Mouse (Mus musculus) frontal cortex, postnatal 10 days (tissue): ENCODE results near the gene Rgs11.
A peak's percentile ranks its signal among the peaks of the same experiment; 100 is the strongest.
"Not testable (repeated sequence)": the region's sequence is repeated elsewhere in the genome, so short reads cannot be mapped to it uniquely, and the experiment has no call there.

ENCODE experiments used
- DNase-seq, 2 experiments: peaks; one replicate each; pipeline ENCODE4 v3.0.0; 2022; ENCODE audit warnings: low spot score in 2 of 2, mixed read lengths in 1 of 2

Rgs11 gene

DNA sequence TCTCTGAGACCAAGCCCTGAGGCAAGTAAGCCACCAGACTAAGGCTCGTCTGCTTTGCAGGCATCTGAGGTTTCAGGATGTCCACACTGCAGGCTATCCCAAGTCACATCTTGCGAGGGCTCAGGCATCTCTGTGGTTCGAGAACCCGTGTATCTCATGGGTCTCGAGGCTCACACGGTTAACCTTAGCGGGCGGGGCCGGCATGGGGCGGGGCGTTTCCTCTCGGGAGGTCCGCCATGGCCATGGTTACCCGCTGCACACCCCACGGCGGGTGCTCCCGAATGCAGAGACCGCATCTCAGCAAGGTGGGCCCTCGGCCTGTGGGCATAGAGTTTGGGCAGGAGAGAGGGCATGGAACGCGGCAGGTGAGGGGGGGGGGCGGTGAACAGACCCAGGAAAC is at the start of gene Rgs11:
Gene Rgs11 (plus strand): TSS at position 215 of the 400 bp plus-strand sequence.
- DNase-seq, result peak in 1 of 2 experiments; percentile 52

DNA sequence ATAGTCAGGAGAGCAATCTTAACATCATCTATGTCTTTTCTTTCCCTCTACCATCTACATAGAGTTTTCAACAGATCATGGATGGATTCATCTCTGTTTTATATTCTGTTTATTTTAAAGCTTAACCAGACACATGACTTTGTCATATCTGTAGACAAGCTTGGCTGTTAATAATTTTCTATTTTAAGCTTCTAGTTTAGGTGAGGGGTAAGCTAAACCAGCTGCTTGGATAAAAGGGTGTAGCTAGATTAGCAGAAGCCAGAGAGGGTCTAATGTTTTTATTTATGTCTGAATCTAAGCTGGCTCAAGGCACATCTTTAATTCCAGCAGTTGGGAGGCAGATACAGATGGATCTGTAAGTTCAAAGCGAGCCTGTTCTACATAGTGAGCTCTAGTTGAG is 40.0 kb upstream of the Rgs11 start:
- no peak for DNase-seq

DNA sequence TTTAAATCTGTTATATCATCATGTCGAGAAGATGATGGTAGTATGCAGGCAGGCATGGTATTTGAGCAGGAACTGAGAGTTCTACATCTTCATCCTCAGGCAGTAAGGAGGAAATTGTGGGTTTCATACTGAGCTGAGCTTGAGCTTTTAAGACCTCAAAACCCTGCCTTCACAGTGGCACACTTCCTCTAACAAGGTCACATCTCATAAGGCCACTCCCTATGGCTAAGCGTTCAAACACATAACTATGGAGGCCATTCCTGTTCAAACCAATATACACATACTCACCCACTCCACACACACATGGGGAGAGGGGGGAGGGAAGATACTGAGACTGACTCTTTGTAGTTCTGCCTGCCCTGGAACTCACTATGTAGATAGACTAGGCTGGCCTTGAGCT is 34.7 kb upstream of the Rgs11 start:
- no peak for DNase-seq

DNA sequence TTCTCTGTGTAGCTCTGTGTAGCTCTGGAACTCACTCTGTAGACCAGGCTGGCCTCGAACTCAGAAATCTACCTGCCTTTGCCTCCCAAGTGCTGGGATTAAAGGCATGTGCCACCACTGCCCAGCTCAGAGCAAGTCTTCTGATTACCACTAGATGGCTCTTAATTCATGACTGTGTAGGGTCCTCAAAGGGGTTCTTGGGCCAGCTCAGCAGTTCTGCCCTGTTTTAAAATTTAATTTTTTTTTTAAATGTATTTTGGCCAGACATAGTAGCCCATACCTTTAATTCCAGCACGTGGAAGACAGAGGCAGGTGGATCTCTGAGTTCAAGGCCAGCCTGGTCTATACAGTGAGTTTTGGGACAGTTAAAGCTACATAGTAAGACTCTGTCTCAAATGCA is 27.5 kb upstream of the Rgs11 start:
- not testable (repeated sequence) for DNase-seq

DNA sequence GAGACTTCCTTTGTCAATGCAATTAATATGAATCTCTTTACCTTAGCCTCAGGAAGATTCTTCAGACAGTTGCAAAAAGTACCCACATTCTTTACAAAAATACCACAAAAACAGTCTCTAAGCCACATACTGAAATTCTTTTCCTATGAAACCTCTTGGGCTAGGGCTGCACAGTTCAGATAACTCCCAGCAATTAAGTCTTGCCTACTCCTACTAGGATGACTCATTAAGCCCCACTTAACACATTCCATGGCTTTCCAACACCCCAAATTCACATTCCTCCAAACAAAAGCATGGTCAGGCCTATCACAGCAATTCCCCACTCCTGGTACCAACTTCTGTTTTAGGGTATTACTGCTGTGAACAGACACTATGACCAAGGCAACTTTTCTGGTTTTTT is 24.1 kb upstream of the Rgs11 start:
- no peak for DNase-seq

DNA sequence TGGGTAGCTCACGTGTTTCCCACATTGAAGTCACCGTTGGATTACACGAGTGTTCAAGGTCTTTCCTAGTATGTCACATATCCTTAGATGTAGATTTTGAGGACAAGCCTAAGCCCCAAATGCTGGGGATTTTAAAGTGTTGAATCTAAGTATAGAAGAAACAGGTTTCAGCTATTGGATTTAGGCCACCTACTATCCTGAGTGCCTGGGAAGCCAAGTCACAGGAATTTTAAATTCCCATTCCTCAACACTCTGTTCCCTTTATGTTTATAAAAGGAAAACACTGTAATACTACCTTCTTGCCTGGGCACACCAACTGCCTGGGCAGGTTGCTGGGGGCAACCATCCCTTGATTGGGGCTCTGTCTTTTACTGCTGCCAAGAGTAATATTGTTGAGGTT is 21.6 kb upstream of the Rgs11 start:
- no peak for DNase-seq

DNA sequence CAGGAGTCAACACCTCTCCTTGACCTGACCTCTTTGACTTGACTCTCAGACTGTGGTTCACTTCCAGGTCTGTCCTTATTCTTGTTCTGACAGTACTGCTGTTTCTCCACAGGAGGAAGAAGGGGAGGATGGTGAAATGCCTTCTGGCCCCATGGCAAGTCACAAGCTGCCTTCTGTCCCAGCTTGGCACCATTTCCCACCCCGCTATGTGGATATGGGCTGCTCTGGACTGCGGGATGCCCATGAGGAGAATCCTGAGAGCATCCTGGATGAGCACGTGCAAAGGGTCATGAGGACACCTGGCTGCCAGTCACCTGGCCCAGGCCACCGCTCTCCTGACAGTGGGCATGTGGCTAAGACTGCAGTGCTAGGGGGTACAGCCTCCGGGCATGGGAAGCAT is 15.2 kb upstream of the Rgs11 start:
- DNase-seq, result no peak

DNA sequence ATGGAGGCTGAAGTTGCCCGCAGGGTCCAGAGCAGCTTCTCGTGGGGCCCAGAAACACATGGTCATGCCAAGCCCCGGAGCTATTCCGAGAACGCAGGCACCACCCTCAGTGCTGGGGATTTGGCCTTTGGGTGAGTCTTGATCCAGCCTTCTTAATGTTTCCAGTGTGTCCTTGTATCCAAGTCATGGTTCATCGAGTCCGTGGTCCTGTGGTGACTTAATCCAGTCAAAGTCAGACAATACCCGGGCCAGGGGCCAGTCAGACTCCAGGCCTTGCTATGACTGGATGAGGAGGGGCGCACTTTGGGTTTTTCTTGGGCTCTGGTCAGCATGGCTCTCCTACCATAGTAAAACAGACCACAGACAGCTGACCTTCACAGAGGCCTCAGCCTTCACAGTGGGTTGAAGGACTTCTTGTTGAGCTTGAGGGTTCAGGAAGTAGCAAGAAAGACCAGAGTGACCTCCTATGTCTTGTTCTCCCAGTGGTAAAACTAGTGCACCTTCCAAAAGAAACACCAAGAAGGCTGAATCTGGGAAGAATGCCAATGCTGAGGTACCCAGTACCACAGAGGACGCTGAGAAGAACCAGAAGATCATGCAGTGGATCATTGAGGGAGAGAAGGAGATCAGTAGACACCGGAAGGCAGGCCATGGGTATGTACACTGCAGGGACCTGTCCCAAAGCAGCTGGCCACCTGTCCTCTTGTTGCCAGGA is 14.5 kb upstream of the Rgs11 start:
- no peak for DNase-seq

DNA sequence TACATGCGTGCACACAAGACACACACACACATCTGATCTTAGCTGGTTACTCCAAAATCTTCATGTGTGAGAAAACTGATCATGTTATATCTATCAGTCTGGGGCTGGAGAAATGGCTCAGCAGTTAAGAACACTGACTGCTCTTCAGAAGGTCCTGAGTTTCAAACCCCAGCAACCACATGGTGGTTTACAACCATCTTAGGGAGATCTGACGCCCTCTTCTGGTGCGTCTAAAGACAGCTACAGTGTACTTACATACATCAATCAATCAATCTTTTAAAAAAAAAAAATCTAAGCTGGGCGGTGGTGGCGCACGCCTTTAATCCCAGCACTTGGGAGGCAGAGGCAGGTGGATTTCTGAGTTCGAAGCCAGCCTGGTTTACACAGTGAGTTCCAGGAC is 11.3 kb upstream of the Rgs11 start:
- not testable (repeated sequence) for DNase-seq

DNA sequence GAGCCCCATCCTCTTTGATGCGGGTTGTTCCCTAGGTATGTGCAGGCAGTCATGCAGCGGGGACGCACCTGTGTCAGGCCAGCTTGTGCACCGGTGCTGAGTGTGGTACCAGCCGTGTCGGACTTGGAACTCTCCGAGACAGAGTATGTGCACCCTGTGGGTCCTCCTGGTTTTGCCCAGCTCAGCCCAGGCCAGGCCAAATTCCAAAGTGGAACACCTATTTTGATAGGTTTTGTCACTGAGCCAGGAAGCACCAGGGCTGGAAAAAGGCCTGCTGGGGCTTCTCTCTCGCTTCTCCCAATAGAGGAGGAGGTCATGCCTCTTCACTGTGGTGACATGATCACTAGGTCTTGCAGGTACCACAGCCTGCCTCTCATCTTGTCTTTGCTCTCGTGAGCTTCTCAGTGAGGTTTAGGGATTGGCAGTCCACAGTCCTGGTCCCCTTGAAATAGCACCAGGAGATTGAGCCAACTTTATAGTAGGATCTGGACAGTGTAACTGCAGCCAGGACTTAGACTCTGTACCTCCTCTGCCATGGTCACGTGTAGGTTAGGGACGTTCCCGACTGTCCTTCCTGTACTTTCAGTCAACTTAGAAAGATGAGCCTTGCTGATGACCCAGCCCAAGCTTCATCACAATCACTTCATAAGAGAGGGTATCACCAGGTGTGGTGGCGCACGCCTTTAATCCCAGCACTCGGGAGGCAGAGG is 10.1 kb upstream of the Rgs11 start:
- no peak for DNase-seq

DNA sequence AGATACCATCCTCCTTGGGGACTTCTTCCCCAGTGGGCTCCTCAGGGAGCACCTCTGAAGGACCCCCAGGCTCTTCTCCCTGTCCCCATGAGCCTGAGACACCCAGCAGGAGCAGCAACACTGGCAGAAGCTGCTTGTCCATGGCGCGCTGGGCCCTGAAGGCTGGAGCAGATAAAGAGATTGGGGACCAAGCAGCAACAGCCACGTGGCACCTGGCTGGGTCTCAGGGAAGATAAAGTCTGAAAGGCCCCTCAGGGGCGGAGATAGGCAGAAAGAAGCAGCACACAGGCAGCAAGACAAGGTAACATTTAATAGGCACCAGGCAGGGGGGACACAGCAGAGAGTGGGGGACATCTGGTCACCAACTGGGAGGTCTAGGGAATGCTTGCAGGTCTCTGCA is 3.9 kb upstream of the Rgs11 start, which contains the start of gene Pdia2:
Gene Pdia2 (minus strand): TSS at position 196 of the 400 bp plus-strand sequence.
- DNase-seq, result no peak

DNA sequence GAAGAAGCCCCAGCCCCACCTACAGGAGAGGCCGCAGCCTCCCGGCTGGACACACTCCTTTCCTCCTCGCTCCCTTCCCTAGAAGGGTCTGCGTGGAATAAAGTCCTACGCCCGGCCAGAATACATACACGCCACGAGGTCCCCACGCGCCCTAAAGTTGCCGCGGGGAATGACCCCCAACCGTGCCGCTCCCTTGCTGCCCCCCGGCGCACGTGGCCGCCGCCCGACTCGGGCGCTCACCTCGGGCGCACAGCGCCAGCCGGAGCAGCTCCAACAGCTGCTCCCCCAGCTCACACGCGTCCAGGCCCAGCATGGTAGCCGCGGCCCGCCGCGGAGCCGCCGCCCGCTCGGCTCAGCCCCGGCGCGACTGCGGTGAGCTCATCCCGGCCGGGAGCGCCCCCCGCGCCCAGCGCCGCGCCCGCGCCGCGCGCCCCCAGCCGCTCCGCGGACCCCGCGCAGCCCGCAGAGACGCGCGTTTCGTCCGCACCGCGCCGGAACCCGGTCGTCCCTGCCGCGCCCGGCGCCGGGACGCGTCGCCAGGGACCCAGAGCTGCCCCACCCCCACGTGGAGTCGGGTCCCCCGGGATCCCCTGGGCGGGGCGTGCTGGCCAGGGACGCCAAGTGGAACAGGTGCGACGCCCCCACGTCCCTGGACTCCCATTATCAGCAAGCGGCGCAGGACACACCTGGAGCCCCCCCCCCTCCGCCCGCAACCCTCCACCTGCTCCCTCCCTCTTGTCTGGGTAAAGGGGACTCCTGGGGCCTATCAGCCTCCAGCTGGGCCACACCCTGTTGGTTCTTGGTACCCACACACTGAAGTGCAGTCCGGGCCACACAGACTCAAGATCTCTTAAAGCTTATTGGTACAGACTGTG is 1.7 kb upstream of the Rgs11 start:
- no peak for DNase-seq

DNA sequence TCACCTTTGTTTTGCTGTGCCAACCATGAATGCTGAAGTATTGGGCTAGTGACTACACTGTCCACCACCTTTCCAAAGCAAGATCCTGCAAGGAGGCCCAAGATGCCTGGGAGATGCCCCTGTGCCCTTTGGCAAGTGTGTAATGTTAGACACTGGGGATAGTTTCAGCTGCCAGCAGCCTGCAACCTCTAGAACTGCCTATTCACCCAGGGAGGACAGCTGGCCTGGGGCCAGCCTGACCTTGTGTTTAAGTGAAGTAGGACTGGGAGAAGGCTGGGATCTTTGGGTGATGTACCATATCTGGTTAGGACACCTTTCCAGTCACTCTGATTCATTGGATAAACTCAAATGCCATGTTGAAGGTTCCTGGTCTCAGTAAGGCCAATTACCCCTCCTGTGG is 753 bp upstream of the Rgs11 start:
- no peak for DNase-seq

DNA sequence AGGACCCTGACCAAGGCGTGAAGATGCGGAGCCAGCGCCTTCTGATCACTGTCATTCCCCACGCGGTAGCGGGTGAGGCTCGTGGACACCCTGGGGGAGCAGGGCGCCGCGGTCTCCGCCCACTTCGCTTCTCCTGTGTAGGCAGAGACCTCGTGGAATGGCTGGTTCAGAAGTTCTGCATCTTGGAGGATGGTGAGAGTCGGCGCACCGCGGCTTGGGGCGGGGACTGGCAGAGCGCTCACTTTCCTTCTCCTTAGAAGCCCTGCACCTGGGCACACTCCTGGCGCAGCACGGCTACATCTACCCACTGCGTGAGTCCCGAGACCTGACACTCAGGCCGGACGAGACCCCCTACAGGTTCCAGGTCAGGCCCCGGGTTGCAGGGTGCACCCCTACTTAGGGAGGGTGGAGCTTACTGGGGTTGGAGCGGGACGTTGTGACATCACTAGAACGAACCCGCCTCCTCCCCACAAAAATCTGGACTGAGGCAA is 615 bp downstream of the Rgs11 start:
- DNase-seq, result peak; percentile 59 to 62

DNA sequence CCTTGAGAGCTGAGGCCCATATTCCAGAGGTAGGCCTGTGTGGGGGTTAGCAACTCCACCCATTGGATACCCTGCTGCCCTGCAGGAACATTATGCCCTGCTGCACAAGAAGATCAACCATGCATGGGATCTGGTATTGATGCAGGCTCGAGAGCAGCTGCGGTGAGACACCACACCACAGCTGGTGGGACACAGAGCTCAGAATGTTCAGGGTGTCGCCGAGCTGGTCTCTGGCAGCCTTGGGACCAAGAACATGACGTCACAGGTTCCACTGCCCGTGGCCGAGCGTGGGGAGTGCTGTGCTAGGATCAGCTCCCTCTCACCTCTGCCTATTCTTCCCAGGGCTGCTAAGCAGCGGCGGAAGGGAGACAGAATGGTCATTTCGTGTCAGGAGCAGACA is 2.0 kb downstream of the Rgs11 start:
- no peak for DNase-seq

DNA sequence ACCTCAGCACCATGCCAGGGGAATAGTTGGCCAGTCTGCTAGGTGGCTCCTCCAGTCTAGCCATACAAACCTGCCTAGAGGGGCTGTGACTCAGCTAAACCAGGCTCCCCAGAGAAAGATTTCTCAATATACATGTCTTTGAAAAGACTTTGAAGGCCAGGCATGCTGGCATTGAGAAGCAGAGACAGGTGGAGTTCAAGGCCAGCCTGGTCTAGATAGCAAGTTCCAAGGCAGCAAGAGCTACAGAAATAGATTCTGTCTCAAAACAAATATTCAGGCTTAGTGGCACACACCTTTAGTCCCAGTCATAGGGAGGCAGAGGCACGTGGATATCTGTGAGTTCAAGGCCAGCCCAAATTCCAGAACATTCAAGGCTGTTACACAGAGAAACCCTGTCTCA is 3.6 kb downstream of the Rgs11 start:
- no peak for DNase-seq

DNA sequence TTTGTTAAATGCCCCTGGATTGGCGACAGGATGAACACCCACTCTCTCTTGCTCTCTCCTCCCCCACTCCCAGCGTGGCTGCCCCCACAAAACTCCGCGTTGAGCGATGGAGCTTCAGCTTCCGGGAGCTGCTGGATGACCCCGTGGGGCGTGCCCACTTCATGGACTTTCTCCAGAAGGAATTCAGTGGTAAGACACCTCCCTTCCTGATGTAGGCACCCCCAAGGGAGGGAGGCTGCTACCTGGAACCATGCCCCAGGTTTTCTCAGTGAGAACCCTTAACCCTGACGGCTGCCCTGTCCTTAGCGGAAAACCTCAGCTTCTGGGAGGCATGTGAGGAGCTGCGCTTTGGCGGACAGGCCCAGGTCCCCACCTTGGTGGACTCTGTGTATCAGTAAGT is 4.9 kb downstream of the Rgs11 start, which contains the start of gene Arhgdig:
Gene Arhgdig (minus strand): TSS at position 101 of the 400 bp plus-strand sequence.
- no peak for DNase-seq

DNA sequence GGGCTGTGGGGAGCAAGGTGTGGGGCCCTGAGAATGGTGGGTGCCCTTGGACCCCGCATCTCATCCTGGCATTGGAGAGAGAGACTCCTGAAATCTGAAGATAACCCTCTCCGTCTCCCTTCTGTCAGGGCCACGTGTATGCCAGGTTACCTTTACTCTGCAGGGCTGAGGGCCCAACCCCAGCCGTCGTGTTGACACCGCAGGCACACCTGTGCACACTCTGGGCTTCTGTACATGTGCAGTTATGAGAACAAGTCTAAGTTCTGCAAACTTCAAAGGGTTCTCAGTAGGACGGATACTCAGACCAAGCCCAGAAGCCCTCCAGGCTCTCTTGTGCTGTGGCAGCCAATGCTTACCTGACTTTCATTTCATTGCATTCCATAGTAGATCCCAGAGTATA is 9.5 kb downstream of the Rgs11 start:
- DNase-seq, result no peak

DNA sequence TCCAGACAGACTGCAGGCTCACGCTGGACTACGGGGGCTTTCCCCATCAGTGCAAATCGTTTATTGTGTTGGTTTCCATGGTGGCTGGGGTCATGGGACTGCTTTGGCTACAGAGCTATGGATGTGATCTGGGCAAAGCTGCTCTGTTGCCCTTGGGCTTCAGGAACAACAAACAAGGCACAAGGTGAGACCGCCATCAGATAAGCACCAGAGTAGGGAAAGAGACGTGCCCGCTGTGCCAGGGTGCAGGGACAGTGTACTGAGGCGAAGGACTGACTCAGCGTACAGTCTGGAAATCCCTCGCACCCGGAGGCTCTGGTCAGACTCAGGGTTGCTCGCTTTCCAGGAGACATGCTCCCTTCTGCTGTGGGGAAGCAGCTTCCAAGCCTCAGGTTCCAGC is 9.9 kb downstream of the Rgs11 start:
- no peak for DNase-seq

DNA sequence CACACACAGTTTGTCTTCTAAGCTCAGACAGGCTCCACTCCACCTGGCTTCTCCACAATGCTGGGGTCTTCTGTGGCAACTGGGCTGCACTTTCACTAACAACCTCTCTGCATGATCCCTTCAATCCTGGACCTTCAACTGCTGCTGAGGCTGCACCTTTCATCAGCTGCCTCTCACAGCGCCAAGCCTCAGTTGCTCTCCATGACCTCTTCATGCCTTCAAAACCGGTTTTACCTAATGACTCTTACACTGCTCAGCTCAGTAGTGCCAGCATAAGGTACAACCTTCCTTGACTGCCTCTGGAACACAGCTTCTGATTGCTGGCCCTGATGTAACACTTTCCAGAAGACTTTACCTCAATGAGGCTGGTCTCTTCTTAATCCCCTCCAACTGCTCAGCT is 18.8 kb downstream of the Rgs11 start:
- no peak for DNase-seq

DNA sequence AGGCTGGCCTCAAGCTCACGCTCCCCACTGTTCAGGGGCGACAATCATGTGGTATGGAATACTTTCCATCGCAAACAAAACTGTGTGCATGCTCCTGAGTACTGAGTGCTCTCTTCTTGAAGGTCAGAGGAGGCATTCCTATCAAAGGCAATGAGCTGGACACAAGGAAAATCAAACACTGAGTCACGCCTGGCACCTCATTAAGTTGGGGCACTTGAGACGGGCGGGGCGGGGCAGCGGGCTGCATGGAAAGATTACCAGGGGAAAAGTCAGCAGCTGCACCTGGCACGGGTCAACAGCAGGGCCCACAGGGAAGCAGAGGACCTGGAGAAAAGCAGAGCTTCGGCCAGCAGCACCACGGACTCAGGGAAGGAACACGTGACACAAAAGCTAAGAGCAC is 22.4 kb downstream of the Rgs11 start:
- no peak for DNase-seq

DNA sequence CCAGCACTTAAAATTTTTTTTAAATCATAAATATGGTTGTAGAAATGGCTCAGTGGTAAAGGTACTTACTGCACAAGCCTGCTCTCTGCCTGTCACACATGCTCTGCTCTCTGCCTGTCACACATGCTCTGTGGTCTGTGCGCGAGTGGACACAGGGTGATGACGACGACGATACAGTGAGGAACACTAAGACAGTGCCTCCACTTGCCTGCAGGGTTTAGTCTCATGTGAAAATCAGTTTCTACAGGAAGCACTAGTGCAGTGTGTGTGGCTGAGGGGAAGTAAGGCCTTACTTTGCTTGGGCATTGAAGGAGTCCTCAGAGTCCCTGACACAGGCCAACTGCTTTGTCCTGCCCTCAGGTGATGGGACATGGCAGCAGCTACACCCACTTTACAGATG is 27.0 kb downstream of the Rgs11 start:
- DNase-seq, result no peak
